Mouse (Mus musculus) testis, adult 2 months (tissue): ENCODE measurements at regions not wholly inside any gene's neighbourhood (a gene's known extent, or its start where the extent isn't known, plus 50 kb on each side); places are given as distances from the start of the nearest gene placed in this dataset.

Experiments used
- H3K27ac ChIP-seq: fragments of 200-500 bp; 2 replicates; pipeline ENCODE4 v1.5.1; 2012; ENCODE audit warnings: low read depth, low read length; ENCODE audit not compliant: control insufficient read depth, insufficient read depth
- H3K27me3 ChIP-seq: fragments of 200-500 bp; 2 replicates; pipeline ENCODE4 v1.6.1; 2012; ENCODE audit warnings: mild to moderate bottlenecking, low read length, moderate library complexity; ENCODE audit not compliant: control insufficient read depth, insufficient read depth
- H3K36me3 ChIP-seq: fragments of 200-500 bp; 2 replicates; pipeline ENCODE4 v1.6.1; 2012; ENCODE audit warnings: mild to moderate bottlenecking, low read length; ENCODE audit not compliant: control insufficient read depth, insufficient read depth
- H3K4me1 ChIP-seq: fragments of 200-500 bp; 2 replicates; pipeline ENCODE4 v1.6.1; 2012; ENCODE audit warnings: low read length; ENCODE audit not compliant: control insufficient read depth, insufficient read depth
- H3K4me3 ChIP-seq: fragments of 200-500 bp; 2 replicates; pipeline ENCODE4 v1.5.1; 2012; ENCODE audit warnings: low read depth, mild to moderate bottlenecking, low read length, moderate library complexity, mixed read lengths; ENCODE audit not compliant: control insufficient read depth
- CTCF ChIP-seq: fragments of 200-500 bp; IDR thresholded peaks from 2 replicates; pipeline ENCODE4 v1.5.1; 2012; ENCODE audit warnings: low read depth, mild to moderate bottlenecking, inconsistent platforms, low read length, moderate library complexity; ENCODE audit not compliant: control insufficient read depth, insufficient read depth, insufficient replicate concordance
- POLR2A ChIP-seq: fragments of 200-500 bp; IDR thresholded peaks from 2 replicates; pipeline ENCODE4 v1.6.1; 2012; ENCODE audit warnings: low read depth, mild to moderate bottlenecking, inconsistent platforms, low read length, moderate library complexity; ENCODE audit not compliant: control insufficient read depth

DNA sequence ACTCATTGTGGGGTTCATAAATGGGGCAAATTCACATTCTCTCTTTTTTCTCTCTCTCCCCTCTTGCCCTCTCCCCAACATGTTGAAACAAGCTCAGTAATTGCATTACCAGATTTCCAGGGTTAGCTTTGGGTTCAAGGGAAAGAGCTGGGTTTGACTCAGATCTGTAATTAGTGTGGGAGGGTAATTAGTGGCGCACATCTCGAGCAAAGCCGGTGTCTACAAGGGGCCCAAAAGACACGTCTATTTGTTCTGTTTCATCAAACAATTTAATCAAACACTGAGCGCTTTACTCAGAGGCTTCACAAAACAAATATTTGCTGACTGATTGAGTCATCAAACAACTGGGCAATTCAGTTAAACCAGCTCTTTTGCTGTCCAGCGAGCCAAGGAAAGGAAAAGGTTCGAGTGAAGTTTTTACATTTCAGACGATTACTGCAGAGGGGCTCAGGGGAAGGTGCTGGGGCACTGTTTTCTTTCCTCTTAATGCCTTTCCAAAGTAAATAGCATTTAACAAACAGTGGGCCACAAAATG lies 193.6 kb upstream of the Six2 start:
- H3K36me3 ChIP-seq = no peaks in the 10 kb centered on the region
- no peaks in the 10 kb centered on the region for H3K27me3 ChIP-seq
- no peak for TF ChIP-seq POLR2A
- no peak for TF ChIP-seq CTCF
- no peak overlapping the region for H3K27ac ChIP-seq
- no peaks in the 10 kb centered on the region for H3K4me1 ChIP-seq
- no peak overlapping the region for H3K4me3 ChIP-seq

DNA sequence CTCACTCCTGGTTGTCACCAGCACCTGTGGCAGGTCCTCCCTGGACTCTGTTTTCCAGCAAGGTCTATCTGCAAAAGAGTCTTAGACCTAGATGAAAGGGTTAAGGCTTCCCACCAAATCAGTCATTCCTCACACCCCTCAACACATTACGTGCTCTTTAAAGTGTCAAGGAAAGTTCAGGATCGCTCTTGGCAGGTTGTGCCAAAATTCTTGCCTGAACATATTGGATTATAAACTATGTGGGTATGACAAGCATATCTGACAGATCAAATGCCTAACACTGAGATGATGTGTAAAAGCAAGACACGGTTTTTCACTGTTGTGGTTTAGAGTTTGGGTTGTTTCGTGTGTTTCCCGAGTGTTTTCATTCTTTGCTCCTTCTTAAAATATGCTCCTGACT lies 193.0 kb upstream of the Six2 start:
- Histone ChIP-seq H3K27me3 (no peaks in the 10 kb centered on the region), H3K36me3 (no peaks in the 10 kb centered on the region), H3K4me1 (no peaks in the 10 kb centered on the region), H3K27ac (no peak overlapping the region), H3K4me3 (no peak overlapping the region)
- TF ChIP-seq POLR2A (no peak), CTCF (no peak)

DNA sequence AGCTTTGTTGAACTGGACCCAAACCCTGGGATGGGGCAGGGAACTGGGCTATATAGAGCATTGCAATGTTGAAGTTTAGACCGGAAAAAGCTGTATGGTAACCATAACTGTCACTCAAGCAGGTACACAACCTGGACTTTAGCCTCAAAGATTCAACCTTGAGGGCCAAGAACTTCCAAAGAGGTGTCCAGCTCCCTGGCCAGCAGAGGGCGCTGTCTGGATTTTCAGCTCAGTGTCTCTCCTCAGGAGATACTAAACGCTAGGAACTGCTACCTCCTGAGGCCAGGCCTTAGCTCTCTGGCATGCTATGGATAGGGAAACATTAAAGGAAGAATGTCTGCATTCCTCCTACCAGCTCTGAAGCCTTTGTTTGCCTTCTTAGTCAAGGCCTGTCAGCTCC lies 189.4 kb upstream of the Six2 start:
- H3K4me1 ChIP-seq = no peaks in the 10 kb centered on the region
- H3K4me3 ChIP-seq = no peak overlapping the region
- TF ChIP-seq POLR2A = no peak
- peak; percentile 81 for TF ChIP-seq CTCF
- H3K36me3 ChIP-seq = no peaks in the 10 kb centered on the region
- H3K27ac ChIP-seq = no peak overlapping the region
- no peaks in the 10 kb centered on the region for H3K27me3 ChIP-seq

DNA sequence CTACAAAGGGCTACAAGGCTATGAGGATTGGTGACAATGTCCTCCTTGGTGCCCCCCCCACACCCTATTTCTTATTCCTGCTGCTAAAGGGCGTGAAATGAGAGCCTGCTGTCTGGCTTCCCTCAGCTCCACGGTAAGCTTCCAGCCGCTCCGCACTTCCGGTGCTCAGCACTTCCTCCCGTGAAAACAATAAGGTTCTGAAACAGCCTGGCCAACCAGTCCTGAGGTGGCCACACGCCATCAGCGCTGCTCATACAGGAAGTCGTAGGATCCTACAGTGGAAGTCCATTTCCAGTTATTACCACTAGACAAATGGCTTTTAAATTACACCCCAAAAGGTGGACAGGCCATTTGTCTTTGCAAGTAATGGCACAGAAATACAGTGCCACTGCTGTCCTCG lies 188.8 kb upstream of the Six2 start:
- Histone ChIP-seq H3K36me3 (no peaks in the 10 kb centered on the region), H3K4me1 (no peaks in the 10 kb centered on the region), H3K27ac (no peak overlapping the region), H3K27me3 (no peaks in the 10 kb centered on the region), H3K4me3 (no peak overlapping the region)
- TF ChIP-seq POLR2A (no peak), CTCF (no peak)

DNA sequence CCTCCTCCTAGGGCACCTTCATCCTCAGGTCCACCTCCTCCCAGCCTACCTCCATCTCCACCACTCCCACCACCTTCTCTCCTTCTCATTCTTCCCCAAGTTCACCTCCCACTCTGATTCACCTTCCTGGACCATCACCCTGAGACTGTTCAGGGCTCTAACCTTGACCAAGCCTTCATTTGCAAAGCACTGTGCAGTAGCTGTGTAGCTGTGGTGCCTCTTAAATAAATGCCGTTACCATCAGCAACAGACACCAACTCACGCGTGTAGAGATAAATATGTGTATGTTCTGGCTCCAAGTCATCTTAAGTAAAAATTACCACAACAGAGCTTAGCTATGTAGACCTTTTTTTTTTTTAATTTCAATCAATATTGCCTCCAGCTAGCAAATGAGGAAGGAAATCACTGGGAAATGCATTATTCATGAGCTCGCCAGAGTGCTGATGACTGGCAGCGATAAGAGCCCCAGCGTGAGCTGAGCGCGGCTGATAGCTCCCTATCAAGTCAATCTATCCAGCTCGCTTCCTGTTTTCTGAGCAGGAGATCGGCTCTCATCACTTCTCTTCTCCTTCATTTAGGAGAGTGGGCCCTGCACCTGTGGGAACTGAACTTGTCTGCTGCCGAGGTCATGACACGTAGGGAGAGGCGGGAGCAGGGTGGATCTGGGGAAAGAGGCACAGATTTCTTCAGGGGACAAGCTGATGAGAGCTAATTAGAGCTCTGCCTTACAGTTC lies 185.9 kb upstream of the Six2 start:
- Histone ChIP-seq H3K27ac (no peak overlapping the region), H3K36me3 (no peaks in the 10 kb centered on the region), H3K4me1 (no peaks in the 10 kb centered on the region; the same call in 1 of the 2 replicates), H3K4me3 (no peak overlapping the region), H3K27me3 (no peaks in the 10 kb centered on the region)
- TF ChIP-seq POLR2A (no peak), CTCF (no peak)

DNA sequence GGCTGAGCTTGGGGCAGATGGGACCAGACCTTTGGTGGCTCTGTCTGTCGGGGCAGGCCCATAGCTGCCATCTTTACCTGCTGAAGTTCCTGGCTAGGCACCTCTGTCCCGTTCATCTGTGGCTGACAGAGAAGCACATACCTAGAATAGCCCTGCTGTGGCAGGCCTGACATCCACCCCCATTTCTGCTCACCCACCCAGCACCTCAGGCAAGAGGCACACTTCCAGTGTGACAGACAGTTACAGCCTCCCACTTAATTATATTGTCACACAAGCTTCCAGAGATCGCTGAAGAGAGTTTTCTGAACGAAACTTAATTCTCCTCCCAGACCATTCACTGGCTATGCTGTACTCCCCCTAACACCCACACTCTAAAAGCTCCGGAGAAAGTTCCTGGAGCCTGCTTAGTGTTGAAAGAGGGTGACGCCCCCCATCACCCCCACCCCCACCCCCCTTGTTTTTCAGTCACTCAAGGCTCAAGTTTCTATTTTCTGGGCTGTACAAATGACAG lies 184.9 kb upstream of the Six2 start:
- TF ChIP-seq POLR2A = no peak
- TF ChIP-seq CTCF = no peak
- Histone ChIP-seq H3K27ac (no peak overlapping the region), H3K4me3 (no peak overlapping the region), H3K36me3 (no peaks in the 10 kb centered on the region), H3K27me3 (no peaks in the 10 kb centered on the region), H3K4me1 (no peaks in the 10 kb centered on the region; the same call in 1 of the 2 replicates)

DNA sequence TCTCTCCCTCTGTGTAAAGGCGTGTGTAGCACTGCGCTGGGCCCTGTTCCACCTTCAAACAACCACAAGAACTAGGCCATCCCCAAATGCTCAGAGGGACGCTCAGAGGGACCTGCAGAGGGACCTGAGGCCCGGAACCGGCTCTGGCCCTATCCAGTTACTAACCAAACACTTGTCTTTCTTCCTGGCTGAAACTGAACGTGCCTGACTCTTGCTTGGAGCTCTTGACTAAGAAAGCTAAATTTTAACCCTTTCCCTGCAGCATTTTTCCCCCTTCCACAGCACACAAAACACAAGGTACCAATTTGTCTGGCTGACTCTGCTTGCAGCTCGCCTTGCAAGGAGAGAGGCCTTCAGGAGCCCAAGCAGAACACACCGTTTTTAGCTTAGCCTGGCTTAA lies 182.3 kb upstream of the Six2 start:
- H3K27me3 ChIP-seq = no peaks in the 10 kb centered on the region
- H3K36me3 ChIP-seq = no peaks in the 10 kb centered on the region
- TF ChIP-seq CTCF (no peak), POLR2A (no peak)
- no peaks in the 10 kb centered on the region; the same call in 1 of the 2 replicates for H3K4me1 ChIP-seq
- no peak overlapping the region for H3K4me3 ChIP-seq
- no peak overlapping the region for H3K27ac ChIP-seq
